Mouse (Mus musculus): ENCODE results near the gene Pnpla5.

The Pnpla5 gene

GRCm38 (mm10) chr15:84065140-84065539 is 57.8 kb downstream of the Pnpla5 start, which contains the start of gene Efcab6:
TSS of gene Efcab6 (minus strand) at chr15:84065379.
- Histone ChIP-seq H3K36me3 (ENCODE audit: control insufficient read depth, insufficient read depth, low read length, poor library complexity, severe bottlenecking) (no peaks in the 10 kb centered on the region), H3K27me3 (ENCODE audit: control insufficient read depth, insufficient read depth, low read length, poor library complexity, severe bottlenecking) (0 out of 2 replicates have a peak, but pooled peaks cover 1% of the 10 kb centered on the region)
- DNase-seq (ENCODE audit: low read depth, low spot score): no peak
